Mouse (Mus musculus) layer of hippocampus, postnatal 10 days (tissue): ENCODE results near the gene Fbl. TPM values are rescaled to one million over a fixed set of nuclear protein-coding genes. Genes with fewer than 3 reads are reported as not detected.
"Not testable (repeated sequence)": the region's sequence is repeated elsewhere in the genome, so short reads cannot be mapped to it uniquely, and the experiment has no call there.

Source experiments
- DNase-seq, 2 experiments: peaks; one replicate each; pipeline ENCODE4 v3.0.0; 2021; ENCODE audit warnings: low spot score in 2 of 2
- total RNA-seq, 2 experiments: library from RNA; stranded (reverse); gene quantifications; 2 replicates each; pipeline ENCODE4 v1.2.3; 2021

Fbl gene
- total RNA-seq, 2 experiments from 2014 or later, result 69.3 to 77.2 TPM

DNA sequence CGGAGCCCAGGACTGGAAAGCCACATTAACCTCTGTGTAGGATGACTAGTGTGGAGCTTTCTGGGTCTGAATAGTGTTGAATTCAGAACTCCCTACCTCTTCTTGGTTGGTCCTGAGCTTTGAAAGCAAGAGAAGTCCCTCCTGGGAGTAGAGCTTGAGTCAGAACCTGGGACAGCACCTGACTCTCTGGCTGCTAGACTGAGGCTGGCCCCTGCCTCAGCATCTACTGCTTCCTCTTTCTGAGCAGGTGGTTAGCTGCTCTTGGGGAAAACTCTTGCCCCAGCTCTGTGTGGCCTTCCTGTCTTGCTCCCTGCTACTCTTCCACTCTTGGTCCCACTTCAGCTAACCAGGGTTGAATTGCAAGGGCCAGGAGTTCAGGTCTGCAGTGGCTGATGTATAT is 22.4 kb downstream of the Fbl start:
- no peak for DNase-seq

DNA sequence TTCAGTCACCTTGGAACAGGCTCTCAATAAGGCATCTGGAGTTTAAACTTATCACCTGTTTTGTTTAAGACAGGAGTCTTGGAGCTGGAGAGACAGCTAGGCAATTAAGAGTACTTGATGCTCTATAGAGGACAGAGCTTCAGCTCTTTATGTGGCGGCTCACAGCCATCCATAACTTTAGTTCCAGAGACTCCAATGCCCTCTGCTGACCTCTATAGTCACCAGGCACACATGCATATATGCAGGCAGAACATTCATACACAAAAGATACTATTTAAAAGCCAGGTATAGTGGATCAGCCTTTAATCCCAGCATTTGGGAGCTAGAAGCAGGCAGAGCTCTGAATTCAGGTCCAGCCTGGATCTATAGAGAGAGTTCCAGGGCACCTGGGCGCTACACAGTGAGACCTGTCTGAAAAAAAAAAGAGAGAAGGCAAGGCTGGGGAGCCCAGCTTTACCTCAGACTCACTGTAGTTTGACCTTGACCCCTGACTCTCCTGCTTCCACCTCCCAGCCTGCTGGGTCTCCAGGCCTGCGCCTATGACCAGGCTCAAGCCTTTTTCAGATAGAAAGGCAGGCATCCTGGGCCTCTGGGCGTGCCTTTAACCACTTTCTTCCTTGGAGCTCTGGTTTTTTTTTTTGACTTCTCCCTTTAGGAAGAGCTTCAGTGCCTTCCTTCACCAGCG is 26.0 kb downstream of the Fbl start:
- DNase-seq, result no peak

DNA sequence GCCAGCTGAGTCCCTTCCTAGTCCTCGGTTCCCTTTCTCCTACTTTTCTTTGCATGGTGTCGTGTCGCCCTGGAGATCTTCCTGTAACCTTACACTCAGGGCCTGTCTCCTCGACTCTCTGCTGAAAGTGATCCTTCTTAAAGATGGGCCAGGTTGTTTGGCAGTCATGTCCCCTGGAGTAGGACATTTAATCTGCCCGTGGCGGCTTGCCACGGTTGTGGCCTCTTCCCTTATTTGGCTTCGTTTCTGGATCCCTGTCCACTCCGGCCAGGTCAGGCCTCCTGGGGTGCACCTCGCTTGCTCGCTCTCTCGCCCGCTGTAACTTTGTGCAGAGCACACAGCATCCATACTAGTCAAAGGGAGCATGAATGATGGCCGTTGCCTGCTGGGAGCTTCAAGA is 27.0 kb downstream of the Fbl start:
- no peak for DNase-seq

DNA sequence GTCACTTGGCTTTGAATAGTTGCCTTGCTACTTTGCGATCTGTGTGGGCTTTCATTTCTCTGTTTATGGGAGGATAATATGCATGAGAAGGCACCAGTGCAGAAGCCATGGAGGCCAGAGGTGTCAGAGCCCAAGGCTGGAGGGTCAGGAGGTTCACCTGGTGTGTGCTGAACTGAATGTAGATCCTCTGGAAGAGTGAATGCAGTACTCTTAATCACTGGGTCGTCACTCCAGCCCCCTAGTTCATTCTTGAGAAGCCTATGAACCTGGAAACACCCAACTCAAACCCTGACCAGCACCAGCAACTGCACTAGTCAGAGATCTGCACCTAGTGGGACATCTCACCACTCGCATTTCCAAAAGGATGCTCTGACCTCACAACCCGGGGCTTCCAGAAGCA is 29.5 kb downstream of the Fbl start:
- no peak for DNase-seq

DNA sequence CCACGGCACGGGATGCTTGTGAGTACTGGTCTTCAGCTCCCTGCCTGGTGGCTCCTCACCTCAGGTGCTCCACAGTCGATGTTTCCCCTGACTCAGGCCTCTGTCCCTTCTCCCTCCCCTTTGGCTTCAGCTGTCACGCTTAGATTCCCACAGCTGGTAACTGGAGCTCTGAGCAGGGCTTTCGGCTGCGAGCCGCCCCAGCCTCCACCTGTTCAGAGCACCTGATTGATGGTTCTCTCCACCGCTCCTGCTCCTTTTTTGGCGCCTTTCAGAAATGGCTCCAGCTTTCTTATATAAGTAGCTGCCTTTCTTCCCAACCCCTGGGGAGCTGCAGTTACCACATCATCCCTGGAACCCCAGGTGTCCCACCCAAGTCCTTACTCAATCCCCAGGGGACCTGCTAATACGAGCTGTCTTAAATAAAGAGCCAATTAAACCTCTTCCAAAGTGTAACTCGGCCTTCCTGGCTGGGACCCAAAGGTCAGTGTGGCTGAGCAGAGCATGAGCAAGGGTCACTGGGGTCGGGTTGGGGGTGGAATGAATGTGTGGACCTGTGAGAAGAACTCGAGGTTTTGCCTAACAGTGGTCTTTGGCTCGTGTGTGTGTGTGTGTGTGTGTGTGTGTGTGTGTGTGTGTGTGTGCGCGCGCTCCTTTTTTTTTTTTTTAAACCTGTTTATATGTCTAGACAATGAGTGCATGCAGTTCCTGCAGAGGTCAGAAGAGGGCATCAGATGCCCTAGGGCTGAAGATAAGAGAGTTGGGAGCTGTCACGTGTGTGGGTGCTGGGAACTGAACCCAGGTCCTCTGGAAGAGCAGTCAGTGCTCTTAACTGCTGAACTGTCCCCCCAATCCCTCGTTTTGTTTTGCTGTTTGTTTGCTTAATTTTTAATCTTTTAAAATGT is 33.9 kb downstream of the Fbl start:
- no peak for DNase-seq

DNA sequence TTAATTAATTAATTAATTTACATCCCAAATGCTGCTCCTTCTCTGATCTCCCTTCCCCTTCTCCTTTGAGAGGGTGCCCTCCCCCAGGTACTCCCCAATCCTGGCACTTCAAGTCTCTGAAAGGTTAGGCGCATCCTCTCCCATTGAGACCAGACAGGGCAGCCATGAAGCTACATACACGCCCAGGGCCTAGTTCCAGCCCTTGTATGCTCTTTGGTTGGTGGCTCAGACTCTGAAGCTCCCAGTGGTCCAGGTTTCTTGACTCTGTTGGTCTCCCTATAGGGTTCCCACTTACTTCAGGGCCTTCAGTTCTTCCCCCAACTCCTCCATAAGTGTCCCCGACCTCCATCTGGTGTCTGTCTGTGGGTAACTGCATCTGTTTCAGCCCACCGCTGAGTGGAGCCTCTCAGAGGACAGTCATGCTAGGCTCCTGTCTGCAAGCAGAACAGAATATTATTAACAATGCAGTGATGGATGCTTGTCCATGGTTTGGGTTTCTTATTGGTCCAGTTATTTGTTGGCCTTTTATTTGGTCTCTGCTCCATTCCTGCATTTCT is 36.6 kb downstream of the Fbl start:
- DNase-seq, result no peak

DNA sequence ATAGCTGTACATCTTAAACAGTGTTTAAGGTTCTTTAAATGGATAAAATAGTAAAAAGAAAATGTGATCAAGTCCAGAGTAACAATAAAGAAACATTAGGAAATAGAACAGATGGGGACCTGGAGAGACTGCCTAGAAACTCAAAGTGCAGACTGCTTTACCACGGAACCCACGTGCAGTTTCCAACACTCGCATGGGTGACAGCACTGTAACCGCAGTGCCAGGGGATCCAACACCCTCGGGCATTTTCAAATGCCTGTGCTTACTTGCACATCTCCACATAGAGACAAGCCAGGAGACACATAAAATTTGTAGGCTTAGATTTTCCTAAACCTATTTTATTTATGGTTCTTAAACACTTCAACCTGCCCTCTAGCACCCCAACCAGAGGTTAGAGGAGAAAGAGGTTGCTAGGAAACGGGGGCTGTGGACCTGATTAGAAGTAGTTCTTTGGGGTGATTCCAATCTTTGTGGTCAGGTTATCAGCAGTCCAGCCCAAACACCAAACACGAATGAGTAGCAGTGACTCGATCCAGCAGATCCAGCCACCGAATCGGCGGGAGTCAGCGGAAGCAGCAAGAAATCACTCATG is 39.0 kb downstream of the Fbl start:
- DNase-seq, result no peak

DNA sequence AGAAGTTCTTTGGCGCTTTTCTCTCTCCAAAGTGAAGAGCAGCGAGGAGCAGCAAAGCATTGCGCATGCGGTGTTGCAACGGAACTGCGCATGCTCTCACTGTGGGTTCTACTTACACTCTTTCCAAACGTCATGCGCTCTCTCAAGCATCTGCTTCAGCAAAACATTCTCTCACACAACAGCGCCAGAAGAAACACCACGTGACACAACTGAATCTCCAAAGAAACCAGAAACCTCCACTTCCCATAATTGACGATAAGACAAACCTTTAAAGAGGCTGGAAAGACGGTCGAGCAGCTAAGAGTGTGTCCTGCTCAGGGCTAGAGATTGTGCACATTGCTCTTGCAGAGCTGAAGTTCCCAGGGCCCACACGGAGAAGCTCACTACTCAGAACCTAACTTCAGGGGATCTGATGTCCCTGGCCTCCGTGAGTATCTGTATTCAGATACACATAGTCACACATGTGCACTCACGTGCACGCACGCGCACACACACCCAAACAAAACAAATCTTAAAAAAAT is 39.5 kb downstream of the Fbl start:
- DNase-seq, result peak; percentile 45 to 67

DNA sequence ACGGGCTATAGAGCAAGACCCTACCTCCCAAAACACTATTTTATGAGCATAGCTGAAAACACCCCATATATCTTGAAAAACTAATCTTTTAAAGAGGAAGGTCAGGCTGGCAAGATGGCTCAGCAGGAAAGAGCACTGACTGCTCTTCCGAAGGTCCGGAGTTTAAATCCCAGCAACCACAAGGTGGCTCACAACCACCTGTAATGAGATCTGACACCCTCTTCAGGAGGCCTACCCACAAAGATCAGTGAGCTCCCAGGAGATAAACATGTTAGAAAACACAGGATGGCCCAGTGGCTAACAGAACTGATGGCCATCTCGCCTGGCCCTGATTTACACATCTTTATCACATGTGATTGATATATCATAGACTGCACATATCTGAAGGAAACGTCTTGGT is 41.2 kb downstream of the Fbl start:
- DNase-seq, result no peak

DNA sequence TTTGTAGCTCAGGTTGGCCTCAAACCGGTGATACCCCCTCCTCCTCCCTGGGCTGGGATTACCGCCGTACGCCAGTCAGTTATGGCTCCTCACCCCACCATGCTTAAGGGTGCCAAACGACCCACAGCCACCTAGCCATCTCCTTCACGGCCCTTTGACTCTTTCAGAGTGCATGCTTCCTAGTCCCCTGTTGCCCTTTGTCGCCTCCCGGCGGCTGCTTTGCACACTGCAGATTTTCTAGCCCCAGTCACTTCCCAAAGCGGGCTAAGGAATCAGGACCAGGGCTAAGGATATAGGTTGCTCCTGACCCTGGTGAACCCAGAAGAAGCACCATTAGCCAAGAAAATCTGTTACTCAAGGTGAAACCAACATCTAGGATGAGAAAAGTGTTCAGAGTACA is 44.6 kb downstream of the Fbl start:
- DNase-seq, result peak; percentile 66 to 67

DNA sequence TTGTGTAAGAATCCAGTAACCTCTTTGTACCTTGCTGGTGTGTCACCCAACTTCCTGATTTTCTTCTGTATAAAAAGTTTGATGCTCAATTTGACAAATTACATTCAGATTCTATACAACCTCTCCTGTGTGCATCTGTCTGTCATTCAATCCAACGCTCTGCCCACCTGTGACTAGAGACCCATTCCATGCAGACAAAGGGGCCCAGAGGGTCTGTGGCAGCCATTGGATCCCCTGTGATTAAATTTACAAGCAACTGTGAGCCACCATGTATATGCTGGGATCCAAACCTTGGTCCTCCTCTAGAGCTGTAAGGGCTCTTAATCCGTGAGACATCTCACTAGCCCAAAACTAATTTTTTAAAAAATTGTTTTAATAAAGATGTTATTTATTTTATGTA is 46.4 kb downstream of the Fbl start:
- DNase-seq, result not testable (repeated sequence)

DNA sequence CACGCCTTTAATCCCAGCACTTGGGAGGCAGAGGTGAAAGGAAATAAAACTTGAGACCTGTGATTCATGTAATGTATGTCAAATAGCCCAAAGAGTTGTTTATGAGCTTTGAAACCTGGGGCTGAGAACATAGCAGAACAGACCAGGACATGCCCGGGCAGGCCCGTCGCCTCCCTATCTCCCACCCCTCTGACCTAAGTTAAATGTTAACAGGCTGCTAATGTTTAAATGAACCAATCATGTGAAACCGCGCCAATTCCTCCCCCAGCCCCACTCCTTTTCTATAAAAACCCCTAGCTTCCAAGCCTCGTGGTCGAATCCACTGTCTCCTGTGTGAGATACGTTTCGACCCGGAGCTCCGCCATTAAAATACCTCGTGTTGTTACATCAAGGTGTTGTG is 48.3 kb downstream of the Fbl start:
- not testable (repeated sequence) for DNase-seq

DNA sequence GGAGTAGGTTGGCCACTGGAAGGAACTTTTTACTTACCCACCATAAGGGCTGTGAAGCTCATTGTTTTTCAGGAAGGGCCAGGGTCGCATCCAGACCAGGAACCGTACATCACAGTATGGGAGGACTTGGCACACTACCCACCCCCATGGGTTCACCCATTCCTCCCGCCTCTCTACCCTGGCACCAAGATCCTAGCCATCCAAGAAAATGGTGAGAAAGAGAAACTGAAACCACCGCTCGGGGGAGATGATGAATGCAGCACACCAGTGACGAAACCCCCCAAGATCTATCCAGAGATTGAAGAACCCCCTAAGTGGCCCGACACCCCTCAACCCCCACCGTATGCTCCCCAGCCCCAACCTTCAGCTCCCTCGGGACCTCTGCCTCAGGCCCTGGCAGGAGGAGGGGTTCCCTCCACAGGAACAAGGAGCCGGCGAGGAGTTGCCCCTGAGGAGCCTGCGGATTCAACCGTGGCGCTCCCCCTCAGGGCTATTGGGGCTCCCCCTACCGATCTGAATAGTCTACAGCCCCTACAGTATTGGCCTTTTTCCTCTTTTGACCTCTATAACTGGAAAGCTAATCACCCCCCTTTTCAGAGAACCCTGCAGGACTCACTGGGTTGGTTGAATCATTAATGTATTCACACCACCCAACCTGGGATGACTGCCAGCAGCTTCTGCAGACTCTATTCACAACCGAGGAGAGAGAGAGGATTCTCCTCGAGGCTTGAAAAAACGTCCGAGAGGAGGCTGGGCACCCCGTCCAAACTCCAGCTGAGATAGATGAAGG is 49.6 kb downstream of the Fbl start:
- peak; percentile 59 to 72 for DNase-seq

DNA sequence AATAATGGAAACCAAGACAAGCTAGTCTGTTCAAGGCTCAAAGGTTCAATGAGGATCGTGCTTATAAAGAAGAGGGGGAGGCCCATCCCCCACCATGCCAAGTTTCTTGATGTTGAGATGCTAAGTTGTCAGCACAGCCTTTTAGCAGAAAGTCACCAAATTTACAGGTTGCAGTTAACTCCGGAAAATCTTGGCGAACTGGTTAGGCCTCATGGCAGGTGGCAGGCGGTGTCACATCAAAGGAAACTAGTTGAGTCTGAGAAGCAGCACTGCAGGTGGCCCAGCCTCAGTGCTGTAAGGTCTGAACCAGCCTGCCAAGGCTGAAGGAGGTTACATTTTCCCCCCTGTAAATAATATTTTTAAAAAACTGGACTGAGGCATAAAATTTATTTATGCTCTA is 57.3 kb downstream of the Fbl start:
- DNase-seq, result not testable (repeated sequence)

DNA sequence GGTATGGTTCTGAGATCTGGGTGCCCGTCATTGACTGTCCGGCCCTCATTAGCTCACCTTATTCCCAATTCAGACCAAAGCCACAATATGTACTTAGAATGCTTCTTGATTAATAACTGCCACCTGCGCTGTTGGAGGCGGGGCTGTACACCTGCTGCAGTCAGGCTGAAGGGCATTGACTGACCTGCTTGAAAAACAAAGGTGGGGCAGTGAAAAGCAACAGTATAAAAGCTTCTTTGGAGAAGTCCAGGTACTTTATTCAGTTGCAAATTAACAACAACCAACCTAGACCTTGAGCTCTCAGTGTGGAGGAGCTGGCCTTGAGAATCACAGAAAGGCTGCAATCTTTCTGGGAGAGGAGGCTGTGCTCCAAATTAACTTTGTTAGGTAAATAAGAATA is 57.9 kb downstream of the Fbl start:
- not testable (repeated sequence) for DNase-seq

Other genes starting within 250 kb of the Fbl start
- gene Zfp974, start 240.2 kb upstream of the Fbl start, total RNA-seq, result 10 to 100 TPM; 12.3 to 18.2 TPM
- 10 to 100 TPM; 23.3 to 23.5 TPM for gene Zfp780b, start 190.5 kb upstream of the Fbl start, total RNA-seq
- gene Zfp850, start 155.6 kb upstream of the Fbl start, total RNA-seq, result 1 to 10 TPM; 5.6 to 5.9 TPM
- gene Psmc4, start 119.6 kb upstream of the Fbl start, total RNA-seq, result 100 to 1,000 TPM; 130 to 137 TPM
- gene Fcgbp, start 98.5 kb upstream of the Fbl start, total RNA-seq, result 1 to 10 TPM in 1 of 2 experiments, under 1 TPM in 1; 0.89 to 1.7 TPM
- gene 9530053A07Rik, start 40.2 kb upstream of the Fbl start, total RNA-seq, result under 1 TPM; 0.04 to 0.09 TPM
- 10 to 100 TPM; 31.6 to 35.6 TPM for gene Dyrk1b, start 9.8 kb downstream of the Fbl start, total RNA-seq
- 10 to 100 TPM; 67.3 to 68.9 TPM for gene Eid2, start 98.2 kb downstream of the Fbl start, total RNA-seq
- 10 to 100 TPM; 41.8 to 43.2 TPM for gene Eid2b, start 108.0 kb downstream of the Fbl start, total RNA-seq
- 1 to 10 TPM; 1.4 to 4.2 TPM for gene Selenov, start 121.5 kb downstream of the Fbl start, total RNA-seq
- 1 to 10 TPM; 6.5 to 8.9 TPM for gene Dll3, start 132.5 kb downstream of the Fbl start, total RNA-seq
- gene Timm50, start 142.4 kb downstream of the Fbl start, total RNA-seq, result 10 to 100 TPM; 49.2 to 49.6 TPM
- 100 to 1,000 TPM; 105 to 109 TPM for gene Supt5, start 169.0 kb downstream of the Fbl start, total RNA-seq
- 100 to 1,000 TPM; 563 to 624 TPM for gene Rps16, start 180.9 kb downstream of the Fbl start, total RNA-seq
- gene Plekhg2, start 202.9 kb downstream of the Fbl start, total RNA-seq, result 10 to 100 TPM; 13.5 to 13.6 TPM
- 1 to 10 TPM; 3.4 to 3.9 TPM for gene Zfp36, start 210.5 kb downstream of the Fbl start, total RNA-seq
- 10 to 100 TPM; 20.5 to 20.9 TPM for gene Med29, start 223.0 kb downstream of the Fbl start, total RNA-seq
- gene Paf1, start 223.2 kb downstream of the Fbl start, total RNA-seq, result 10 to 100 TPM; 73.3 to 93.0 TPM